Mouse (Mus musculus): Measurements from ENCODE around the gene Dbil5. TPM values are rescaled to one million over a fixed set of nuclear protein-coding genes. Genes with fewer than 3 reads are reported as not detected.

The Dbil5 gene
- polyA plus RNA-seq, 1 experiment from 2014 or later, result 0.83 TPM

- Histone ChIP-seq H3K27me3 (replicated peaks; ENCODE audit: low read depth, poor library complexity, severe bottlenecking) (peaks cover 3% of the 10 kb centered on the region), H3K27ac (replicated peaks) (peak overlapping the region; percentile 81), H3K9me3 (no peaks in the 10 kb centered on the region), H3K4me3 (peak overlapping the region; percentile 24; the same call in 1 of the 2 replicates), H3K4me1 (peaks cover 92% of the 10 kb centered on the region), H3K36me3 (replicated peaks) (peaks cover 40% of the 10 kb centered on the region)
- peak; percentile 62 for DNase-seq (ENCODE audit: low spot score)
- 9% methylated on average over 19 of the region's 19 CpGs for WGBS
Observed at GRCm38 (mm10) chr11:76262611-76263351, 45.4 kb downstream of the Dbil5 start.

GRCm38 (mm10) chr11:76267550-76267949, 50.1 kb downstream of the Dbil5 start:
- Histone ChIP-seq H3K27me3 (replicated peaks; ENCODE audit: low read depth, poor library complexity, severe bottlenecking) (peaks cover 3% of the 10 kb centered on the region), H3K27ac (replicated peaks) (peak overlapping the region; percentile 79), H3K4me3 (no peak overlapping the region), H3K4me1 (peaks cover 55% of the 10 kb centered on the region), H3K36me3 (replicated peaks) (peaks cover 36% of the 10 kb centered on the region), H3K9me3 (no peaks in the 10 kb centered on the region)
- 46% methylated on average over 7 of the region's 7 CpGs for WGBS
- DNase-seq (ENCODE audit: low spot score), result no peak

- Histone ChIP-seq H3K36me3 (replicated peaks) (peaks cover 41% of the 10 kb centered on the region), H3K4me3 (no peak overlapping the region), H3K27me3 (replicated peaks; ENCODE audit: low read depth, poor library complexity, severe bottlenecking) (peaks cover 3% of the 10 kb centered on the region), H3K4me1 (peaks cover 50% of the 10 kb centered on the region), H3K27ac (replicated peaks) (peak overlapping the region; percentile 79), H3K9me3 (no peaks in the 10 kb centered on the region)
- no peak for DNase-seq (ENCODE audit: low spot score)
- 34% methylated on average over 5 of the region's 5 CpGs for WGBS
Observed at GRCm38 (mm10) chr11:76268001-76268459, 50.6 kb downstream of the Dbil5 start.

Other genes with a start within 250 kb of the Dbil5 start
- 0.65 and 0.99 TPM in 2 replicates for gene 1700016K19Rik, start 217.7 kb upstream of the Dbil5 start, polyA plus RNA-seq (2016; fragmentation: Nextera tagmentation; extraction: Ambion mirVana)
- gene Rflnb, start 189.8 kb upstream of the Dbil5 start, polyA plus RNA-seq (2016; fragmentation: Nextera tagmentation; extraction: Ambion mirVana), result 24.6 and 29.7 TPM in 2 replicates
- gene Vps53, start 38.0 kb upstream of the Dbil5 start, polyA plus RNA-seq (2016; fragmentation: Nextera tagmentation; extraction: Ambion mirVana), result 37.5 and 39.8 TPM in 2 replicates
- gene Fam57a, start 37.9 kb upstream of the Dbil5 start, polyA plus RNA-seq (2016; fragmentation: Nextera tagmentation; extraction: Ambion mirVana), result 35.0 and 35.1 TPM in 2 replicates
- gene Gemin4, start 56 bp downstream of the Dbil5 start, polyA plus RNA-seq (2016; fragmentation: Nextera tagmentation; extraction: Ambion mirVana), result 53.9 and 58.9 TPM in 2 replicates
- gene Mrm3, start 26.1 kb downstream of the Dbil5 start, polyA plus RNA-seq (2016; fragmentation: Nextera tagmentation; extraction: Ambion mirVana), result 26.1 and 28.8 TPM in 2 replicates
- gene Glod4, start 26.1 kb downstream of the Dbil5 start, polyA plus RNA-seq (2016; fragmentation: Nextera tagmentation; extraction: Ambion mirVana), result 136 and 142 TPM in 2 replicates
- gene Nxn, start 181.5 kb downstream of the Dbil5 start, polyA plus RNA-seq (2016; fragmentation: Nextera tagmentation; extraction: Ambion mirVana), result 41.1 and 42.0 TPM in 2 replicates
- 135 and 144 TPM in 2 replicates for gene Timm22, start 189.3 kb downstream of the Dbil5 start, polyA plus RNA-seq (2016; fragmentation: Nextera tagmentation; extraction: Ambion mirVana)